Mouse (Mus musculus) small intestine, adult 2 months (tissue): ENCODE measurements around the gene Gm13283.
"Not testable (repeated sequence)": the region's sequence is repeated elsewhere in the genome, so short reads cannot be mapped to it uniquely, and the experiment has no call there.

Source experiments
- CTCF ChIP-seq: fragments of 200-500 bp; IDR thresholded peaks from 2 replicates; pipeline ENCODE4 v1.5.1; 2012; ENCODE audit warnings: low read depth, mild to moderate bottlenecking, control low read depth, inconsistent platforms, low read length, moderate library complexity, mixed read lengths; ENCODE audit not compliant: insufficient replicate concordance, insufficient read length; ENCODE audit errors: extremely low read depth
- POLR2A ChIP-seq: fragments of 200-500 bp; IDR thresholded peaks from 2 replicates; pipeline ENCODE4 v1.6.1; 2012; ENCODE audit warnings: low read depth, mild to moderate bottlenecking, control low read depth, inconsistent platforms, low read length, moderate library complexity

DNA sequence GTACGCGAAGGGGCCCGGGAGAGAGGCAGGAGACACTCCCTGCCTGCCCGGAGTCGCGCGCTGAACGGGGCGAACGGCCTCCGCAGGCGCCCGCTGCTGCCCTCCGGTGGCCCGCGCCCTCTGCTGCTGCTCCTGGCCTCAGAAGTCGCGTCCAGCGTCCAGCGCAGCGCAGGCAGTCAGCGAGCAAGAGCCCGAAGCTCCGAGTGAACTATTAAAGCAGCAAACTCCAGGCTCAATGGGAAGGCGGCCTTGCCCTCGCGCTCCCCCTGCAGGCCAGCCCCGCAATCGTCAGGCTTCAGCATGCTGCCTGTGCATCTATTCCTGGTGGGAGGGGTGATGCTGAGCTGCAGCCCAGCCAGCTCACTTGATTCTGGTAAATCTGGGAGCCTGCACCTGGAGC lies 19.6 kb downstream of the Gm13283 start, which contains the start of gene Gm13272:
- TF ChIP-seq POLR2A, CTCF: not testable (repeated sequence)
